Mouse (Mus musculus) G1E (cell line): ENCODE data around the gene Epb41l5. TPM values are rescaled to one million over a fixed set of nuclear protein-coding genes. Genes with fewer than 3 reads are reported as not detected.

ENCODE experiments used
- ATAC-seq: 2 replicates; pipeline ENCODE4 v1.8.0; 2016; ENCODE audit warnings: mild to moderate bottlenecking; ENCODE audit not compliant: insufficient number of reproducible peaks, poor library complexity, low FRiP score, severe bottlenecking; ENCODE audit errors: extremely low read depth
- DNase-seq: peaks from one replicate; pipeline ENCODE4 v3.0.0; 2012; ENCODE audit warnings: low spot score
- H3K27me3 ChIP-seq: 2 replicates; pipeline ENCODE4 v1.6.1; 2012; ENCODE audit warnings: mild to moderate bottlenecking, low read length, inconsistent platforms; ENCODE audit not compliant: insufficient read depth
- H3K36me3 ChIP-seq: replicated peaks from 2 replicates; pipeline ENCODE3; 2012; ENCODE audit warnings: mild to moderate bottlenecking, inconsistent platforms
- H3K4me1 ChIP-seq: 2 replicates; pipeline ENCODE4 v1.6.1; 2012; ENCODE audit warnings: low read depth, low read length, inconsistent platforms, mixed read lengths; ENCODE audit not compliant: insufficient read depth
- H3K4me3 ChIP-seq: 2 replicates; pipeline ENCODE4 v1.5.1; 2012; ENCODE audit warnings: low read depth, mild to moderate bottlenecking, inconsistent platforms, low read length, moderate library complexity, mixed read lengths
- H3K9me3 ChIP-seq: replicated peaks from 2 replicates; pipeline ENCODE4 v1.6.1; 2012; ENCODE audit warnings: inconsistent platforms
- CTCF ChIP-seq: IDR thresholded peaks from 2 replicates; pipeline ENCODE4 v1.5.1; 2012; ENCODE audit warnings: low read depth, low read length, inconsistent platforms, mixed read lengths
- GATA1 ChIP-seq: IDR thresholded peaks from 2 replicates; pipeline ENCODE4 v1.6.1; 2012; ENCODE audit warnings: borderline replicate concordance, low read length, inconsistent platforms, mixed read lengths
- GATA2 ChIP-seq: IDR thresholded peaks from 2 replicates; pipeline ENCODE4 v1.6.1; 2012; ENCODE audit warnings: low read depth, low read length, inconsistent platforms, borderline replicate concordance
- POLR2AphosphoS5 ChIP-seq: IDR thresholded peaks from 2 replicates; pipeline ENCODE4 v1.6.1; 2012; ENCODE audit warnings: low read depth, low read length, inconsistent platforms; ENCODE audit not compliant: insufficient replicate concordance
- TAL1 ChIP-seq: conservative IDR thresholded peaks from 2 replicates; pipeline ENCODE4 v1.6.1; 2012; ENCODE audit warnings: low read depth, low read length, inconsistent platforms, mixed read lengths
- polyA plus RNA-seq: library from polyadenylated mRNA; stranded (reverse); fragments of >175 nt; gene quantifications from 2 replicates; pipeline ENCODE4 v1.2.3, GENCODE M21; 2012
- total RNA-seq, 2 experiments: library from RNA; stranded (forward) in 1 of 2; stranded (reverse) in 1 of 2; fragments of 200-1000 nt in 1 of 2; fragments of >200 nt in 1 of 2; fragmentation: Nextera tagmentation in 1 of 2; gene quantifications; 2 replicates each; pipeline ENCODE4 v1.2.3; 2014 to 2017

Epb41l5 gene
- total and polyA plus RNA-seq, 3 experiments: 7.4 to 81.8 (median 22.5) TPM

GRCm38 (mm10) chr1:119532165-119532564 lies 116.6 kb downstream of the Epb41l5 start:
- H3K36me3 ChIP-seq: peaks cover 68% of the 10 kb centered on the region

GRCm38 (mm10) chr1:119530941-119531340 lies 117.9 kb downstream of the Epb41l5 start:
- ATAC-seq: no peak

More at GRCm38 (mm10) chr1:119532165-119532564, 116.6 kb downstream of the Epb41l5 start:
- Histone ChIP-seq H3K27me3 (no peaks in the 10 kb centered on the region), H3K4me1 (peaks cover 29% of the 10 kb centered on the region), H3K9me3 (peaks cover 11% of the 10 kb centered on the region), H3K4me3 (no peak overlapping the region)
- DNase-seq (no peak), ATAC-seq (no peak)
- TF ChIP-seq POLR2AphosphoS5 (no peak), GATA1 (no peak), CTCF (no peak), GATA2 (no peak), TAL1 (no peak)

GRCm38 (mm10) chr1:119525689-119526591 lies 122.9 kb downstream of the Epb41l5 start, which contains the start of gene Tmem185b:
Gene Tmem185b, plus strand, starts transcription at chr1:119526160.
- H3K27me3 ChIP-seq: no peaks in the 10 kb centered on the region
- TF ChIP-seq CTCF (no peak), POLR2AphosphoS5 (peak; percentile 58; the same call in 1 of the 2 replicates)
- H3K4me3 ChIP-seq: peak within 1 kb of the TSS; percentile 80
- peak; percentile 71 for ATAC-seq
- peaks cover 61% of the 10 kb centered on the region for H3K4me1 ChIP-seq
- peaks cover 71% of the 10 kb centered on the region for H3K36me3 ChIP-seq
- H3K9me3 ChIP-seq: peaks cover 19% of the 10 kb centered on the region
- DNase-seq: peak; percentile 99

More at GRCm38 (mm10) chr1:119530941-119531340, 117.9 kb downstream of the Epb41l5 start:
- H3K4me1 ChIP-seq: peaks cover 41% of the 10 kb centered on the region
- TF ChIP-seq TAL1: no peak
- no peak for TF ChIP-seq CTCF
- no peak for TF ChIP-seq GATA2
- TF ChIP-seq GATA1: no peak
- TF ChIP-seq POLR2AphosphoS5: no peak
- no peaks in the 10 kb centered on the region for H3K27me3 ChIP-seq
- peaks cover 75% of the 10 kb centered on the region for H3K36me3 ChIP-seq
- no peak for DNase-seq
- H3K9me3 ChIP-seq: peaks cover 19% of the 10 kb centered on the region
- no peak overlapping the region for H3K4me3 ChIP-seq

- DNase-seq (peak; percentile 58), ATAC-seq (no peak)
- peaks cover 71% of the 10 kb centered on the region for H3K36me3 ChIP-seq
- peak overlapping the region; percentile 80; the same call in 1 of the 2 replicates for H3K4me3 ChIP-seq
- no peaks in the 10 kb centered on the region for H3K27me3 ChIP-seq
- H3K4me1 ChIP-seq: peaks cover 58% of the 10 kb centered on the region
- H3K9me3 ChIP-seq: peaks cover 19% of the 10 kb centered on the region
- TF ChIP-seq GATA2 (no peak), CTCF (no peak), POLR2AphosphoS5 (no peak), GATA1 (no peak), TAL1 (no peak)
Observed at GRCm38 (mm10) chr1:119525004-119525444, 123.8 kb downstream of the Epb41l5 start.

- Histone ChIP-seq H3K4me3 (no peak overlapping the region; the same call in 1 of the 2 replicates), H3K27me3 (no peaks in the 10 kb centered on the region), H3K4me1 (peaks cover 52% of the 10 kb centered on the region), H3K36me3 (peaks cover 66% of the 10 kb centered on the region), H3K9me3 (peaks cover 15% of the 10 kb centered on the region)
- DNase-seq (no peak), ATAC-seq (no peak)
- TF ChIP-seq TAL1: no peak
- no peak for TF ChIP-seq GATA1
- TF ChIP-seq CTCF: no peak
- TF ChIP-seq GATA2: no peak
- no peak for TF ChIP-seq POLR2AphosphoS5
Observed at GRCm38 (mm10) chr1:119523826-119524225, 125.0 kb downstream of the Epb41l5 start.

- no peak for TF ChIP-seq POLR2AphosphoS5
- TF ChIP-seq GATA1: no peak
- TF ChIP-seq CTCF: no peak
- TF ChIP-seq GATA2: no peak
- TF ChIP-seq TAL1: no peak
- no peak for ATAC-seq
Observed at GRCm38 (mm10) chr1:119523369-119523768, 125.4 kb downstream of the Epb41l5 start.

More at GRCm38 (mm10) chr1:119523369-119523768, 125.4 kb downstream of the Epb41l5 start:
- H3K27me3 ChIP-seq: no peaks in the 10 kb centered on the region
- no peak overlapping the region for H3K4me3 ChIP-seq
- DNase-seq: no peak
- peaks cover 62% of the 10 kb centered on the region for H3K36me3 ChIP-seq
- H3K4me1 ChIP-seq: peaks cover 49% of the 10 kb centered on the region
- H3K9me3 ChIP-seq: peaks cover 12% of the 10 kb centered on the region
